Mouse (Mus musculus) 3T3-L1 (cell line): Measurements from ENCODE around the gene Glt28d2.

Source experiments
- DNase-seq: peaks from one replicate; pipeline ENCODE4 v3.0.0-alpha.2; 2015; ENCODE audit warnings: low read depth, low spot score

The Glt28d2 gene

GRCm38 (mm10) chr3:85827283-85827682, 60.0 kb downstream of the Glt28d2 start:
- DNase-seq, result no peak

- no peak for DNase-seq
Measured at GRCm38 (mm10) chr3:85820839-85821548, 66.3 kb downstream of the Glt28d2 start.
